Mouse (Mus musculus) heart, adult 9 months (tissue): Measurements from ENCODE around the gene Efhb.

ENCODE experiments used
- DNase-seq, 2 experiments: peaks; one replicate each; pipeline ENCODE4 v3.0.0; 2022; ENCODE audit warnings: low spot score in 2 of 2

Efhb gene

DNA sequence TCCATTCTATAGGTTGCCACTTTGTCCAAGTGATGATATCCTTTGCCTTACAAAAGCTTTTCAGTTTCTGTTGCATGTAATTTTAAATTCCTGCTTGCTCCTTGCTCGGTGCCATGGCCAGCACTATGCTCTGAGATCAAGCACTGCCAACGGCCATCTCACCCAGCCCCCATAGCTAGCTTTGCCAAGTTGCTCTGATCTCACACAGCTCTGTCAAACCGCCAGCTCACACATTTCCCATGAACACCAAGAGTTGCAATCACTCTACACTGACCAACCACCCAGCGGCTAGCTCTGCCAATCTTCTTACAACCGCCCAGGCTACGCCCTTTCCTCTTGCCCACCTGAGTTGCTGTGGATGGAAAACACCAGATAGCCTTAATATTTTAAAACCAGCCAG, 99.0 kb downstream of the Efhb start:
- no peak for DNase-seq
